Mouse (Mus musculus) neutrophil, adult 83 days (primary cell): ENCODE results near the gene Zfp984. TPM values are rescaled to one million over a fixed set of nuclear protein-coding genes. Genes with fewer than 3 reads are reported as not detected.

Experiments used
- total RNA-seq, 2 experiments: library from RNA; stranded (reverse); gene quantifications; one replicate each; pipeline ENCODE4 v1.2.4; 2023

Gene Zfp984
- total RNA-seq: 10 to 100 TPM; 11.2 to 12.3 TPM

GRCm38 (mm10) chr4:147809292-147809965 is at the start of gene Zfp984:
Gene Zfp984 (minus strand): TSS chr4:147809788.

GRCm38 (mm10) chr4:147847614-147848583 is 38.3 kb upstream of the Zfp984 start, which contains the start of gene Zfp933:
Gene Zfp933 (minus strand): TSS chr4:147848366.

Other genes starting within 250 kb of the Zfp984 start
- gene Zfp979, start 167.3 kb downstream of the Zfp984 start, total RNA-seq: under 1 TPM in 1 of 2 experiments, not detected in 1; 0.26 TPM
- not detected for gene Zfp534, start 107.2 kb downstream of the Zfp984 start, total RNA-seq
- gene Zfp933, start 38.6 kb upstream of the Zfp984 start, total RNA-seq: 1 to 10 TPM; 2.7 to 4.7 TPM
- 10 to 100 TPM; 36.1 to 36.7 TPM for gene Miip, start 59.0 kb upstream of the Zfp984 start, total RNA-seq
- 1 to 10 TPM; 5.1 to 9.3 TPM for gene Fv1, start 59.2 kb upstream of the Zfp984 start, total RNA-seq
- gene Mfn2, start 94.9 kb upstream of the Zfp984 start, total RNA-seq: 10 to 100 TPM; 49.6 to 52.0 TPM
- gene Plod1, start 127.0 kb upstream of the Zfp984 start, total RNA-seq: 10 to 100 TPM; 17.5 to 18.9 TPM
- 10 to 100 TPM; 56.6 to 59.3 TPM for gene 2510039O18Rik, start 131.1 kb upstream of the Zfp984 start, total RNA-seq
- not detected for gene Nppb, start 176.0 kb upstream of the Zfp984 start, total RNA-seq
- gene Nppa, start 190.9 kb upstream of the Zfp984 start, total RNA-seq: not detected
- gene Clcn6, start 229.0 kb upstream of the Zfp984 start, total RNA-seq: 10 to 100 TPM in 1 of 2 experiments, 1 to 10 TPM in 1; 9.8 to 10.6 TPM
- 10 to 100 TPM in 1 of 2 experiments, 1 to 10 TPM in 1; 10.0 to 14.6 TPM for gene Mthfr, start 229.3 kb upstream of the Zfp984 start, total RNA-seq